Comparison of ENCODE assay signal across 9 mouse cellular contexts in the genomic region with DNA sequence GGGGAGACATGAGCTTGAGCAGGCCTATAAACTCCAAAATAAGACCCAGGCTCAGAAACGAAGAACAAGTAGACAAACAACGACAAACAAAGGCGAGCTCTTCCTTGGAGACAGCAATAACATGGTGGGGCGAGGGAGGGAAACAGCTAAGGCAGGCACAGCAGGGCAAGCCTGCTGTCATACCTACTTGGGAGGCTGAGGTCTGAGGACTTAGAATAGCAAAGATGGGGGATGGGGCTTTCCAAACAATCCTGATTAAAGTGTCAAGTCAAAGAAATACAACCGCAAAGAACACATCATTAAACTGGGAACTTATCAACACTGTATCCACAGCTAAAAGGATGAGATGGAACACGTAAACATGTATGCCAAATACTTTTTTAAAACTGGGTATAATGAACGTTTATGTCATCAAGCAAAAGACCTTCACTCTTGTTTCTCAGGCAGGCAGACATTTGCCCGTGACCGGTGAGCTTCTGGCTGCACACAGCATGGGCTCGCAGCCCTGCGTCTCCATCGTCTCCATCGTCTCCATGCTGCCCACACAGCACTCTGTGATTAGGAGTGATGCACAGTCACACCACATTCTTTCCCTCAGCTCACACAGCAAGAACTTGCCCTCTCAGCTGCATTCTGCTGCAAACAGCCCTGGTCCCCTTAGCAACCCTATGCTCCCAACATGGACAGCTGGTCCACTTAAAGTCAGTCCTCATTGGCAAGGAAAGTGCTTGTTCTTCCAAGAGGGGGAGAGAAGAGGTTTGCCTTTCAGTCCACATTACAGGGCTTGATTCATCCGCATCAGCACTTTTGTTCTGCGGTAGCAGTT. TPM values are rescaled to one million over a fixed set of nuclear protein-coding genes. Genes with fewer than 3 reads are reported as not detected.
DNase-seq lines count a peak whose midpoint lies in the region; ATAC-seq lines count a peak whose summit lies in the region.
"Had no signal": no experiment of that assay in that cellular context is flagged by ENCODE, and none has a peak within 500 bp of the region (broad histone marks: within the 10 kb centered on the region; RNA-seq: fewer than 3 reads in every experiment).

No protein-coding gene starts in this region.

- no peak overlapping the region for H3K4me2 ChIP-seq in embryonic facial prominence, embryonic 14.5 days (ENCODE audit: low read depth, low read length)
- H3K4me2 ChIP-seq in heart, embryonic 13.5 days: peak overlapping the region; percentile 38

- H3K36me3 ChIP-seq in embryonic facial prominence, embryonic 14.5 days (ENCODE audit: control insufficient read depth, insufficient read depth, low read length): peaks cover 6% of the 10 kb centered on the region; the same call in 1 of the 2 replicates
- peaks cover 43% of the 10 kb centered on the region for H3K36me3 ChIP-seq in heart, embryonic 13.5 days

- no peak overlapping the region for H3K27ac ChIP-seq in embryonic facial prominence, embryonic 14.5 days (replicated peaks; ENCODE audit: low read depth, low read length)
- H3K27ac ChIP-seq in heart, embryonic 13.5 days (replicated peaks): peak overlapping the region; percentile 70
- H3K27ac ChIP-seq: liver, embryonic 14.5 days had no signal

- H3K9ac ChIP-seq in embryonic facial prominence, embryonic 14.5 days (ENCODE audit: low read depth, low read length): no peak overlapping the region
- H3K9ac ChIP-seq in heart, embryonic 13.5 days: peak overlapping the region; percentile 50
- H3K9ac ChIP-seq: liver, embryonic 14.5 days had no signal

- 69% methylated on average over 15 of the region's 15 CpGs for WGBS in embryonic facial prominence, embryonic 14.5 days
- 32% methylated on average over 15 of the region's 15 CpGs for WGBS in heart, embryonic 13.5 days

- H3K4me3 ChIP-seq in embryonic facial prominence, embryonic 14.5 days (ENCODE audit: low read depth, low read length): no peak overlapping the region
- H3K4me3 ChIP-seq in heart, embryonic 13.5 days: no peak overlapping the region

- DNase-seq in kidney, adult 11 months: peak; percentile 34
- DNase-seq in kidney, adult 18-20 months: no peak
- peak; percentile 72 for DNase-seq in embryonic facial prominence, embryonic 14.5 days (ENCODE audit: low spot score)
- DNase-seq in kidney, postnatal 36 days: peak; percentile 11 to 30
- DNase-seq in lung, postnatal 4 days: peak; percentile 64 to 84
- DNase-seq in B cell, adult 2 months: no peak

- no peaks in the 10 kb centered on the region for H3K27me3 ChIP-seq in embryonic facial prominence, embryonic 14.5 days (replicated peaks; ENCODE audit: control insufficient read depth, insufficient read depth, low read length)
- H3K27me3 ChIP-seq in heart, embryonic 13.5 days (replicated peaks): no peaks in the 10 kb centered on the region

- no peaks in the 10 kb centered on the region for H3K9me3 ChIP-seq in embryonic facial prominence, embryonic 14.5 days (ENCODE audit: control insufficient read depth, low read length)
- no peaks in the 10 kb centered on the region for H3K9me3 ChIP-seq in heart, embryonic 13.5 days

- ATAC-seq in embryonic facial prominence, embryonic 14.5 days (ENCODE audit: low read depth): peak; percentile 82; the same call in 1 of the 2 replicates
- ATAC-seq in heart, embryonic 13.5 days (ENCODE audit: extremely low read depth, insufficient number of reproducible peaks, low FRiP score, low TSS enrichment): no peak
- no peak for ATAC-seq in granulocyte monocyte progenitor cell, adult 5-6 weeks (replicated peaks; ENCODE audit: poor library complexity, severe bottlenecking)

- no peaks in the 10 kb centered on the region for H3K4me1 ChIP-seq in embryonic facial prominence, embryonic 14.5 days (ENCODE audit: control insufficient read depth, insufficient read depth, low read length)
- peaks cover 31% of the 10 kb centered on the region for H3K4me1 ChIP-seq in heart, embryonic 13.5 days

RNA-seq across cellular contexts. Expression of a gene that starts 31.1 kb away (rescaled TPM):
- polyA plus RNA-seq in embryonic facial prominence, embryonic 14.5 days (2014; fragmentation: Nextera tagmentation; extraction: Ambion mirVana): 266 and 276 TPM in 2 replicates
- polyA plus RNA-seq in heart, embryonic 13.5 days (2015; fragmentation: Nextera tagmentation; extraction: Ambion mirVana): 171 and 188 TPM in 2 replicates
- 387 and 450 TPM in 2 replicates for total RNA-seq in granulocyte monocyte progenitor cell, adult 5-6 weeks (2014; fragmentation: Nextera tagmentation)
- total RNA-seq in granulocyte monocyte progenitor cell, adult 5-6 weeks (2017): 517 and 619 TPM in 2 replicates

RNA-seq across cellular contexts. Expression of a gene that starts 49.6 kb away (rescaled TPM):
- polyA plus RNA-seq in embryonic facial prominence, embryonic 14.5 days (2014; fragmentation: Nextera tagmentation; extraction: Ambion mirVana): not detected in 2 replicates
- polyA plus RNA-seq in heart, embryonic 13.5 days (2015; fragmentation: Nextera tagmentation; extraction: Ambion mirVana): 56.8 and 65.1 TPM in 2 replicates
- total RNA-seq in granulocyte monocyte progenitor cell, adult 5-6 weeks (2014; fragmentation: Nextera tagmentation): not detected in 2 replicates
- not detected in 2 replicates for total RNA-seq in granulocyte monocyte progenitor cell, adult 5-6 weeks (2017)
- polyA plus RNA-seq: liver, embryonic 14.5 days had no signal

RNA-seq across cellular contexts. Expression of a gene that starts 53.6 kb away (rescaled TPM):
- polyA plus RNA-seq in embryonic facial prominence, embryonic 14.5 days (2014; fragmentation: Nextera tagmentation; extraction: Ambion mirVana): 22.6 and 27.6 TPM in 2 replicates
- 14.7 and 16.2 TPM in 2 replicates for polyA plus RNA-seq in heart, embryonic 13.5 days (2015; fragmentation: Nextera tagmentation; extraction: Ambion mirVana)
- 32.6 and 36.4 TPM in 2 replicates for total RNA-seq in granulocyte monocyte progenitor cell, adult 5-6 weeks (2014; fragmentation: Nextera tagmentation)
- total RNA-seq in granulocyte monocyte progenitor cell, adult 5-6 weeks (2017): 12.1 and 12.9 TPM in 2 replicates

Comparison
In these comparisons a context has a peak if more than half of its experiments do, and no peak if none do; other contexts are left out.
1. DNase-seq: peak in kidney, adult 11 months (single experiment), embryonic facial prominence, embryonic 14.5 days (single experiment), kidney, postnatal 36 days (2 of 2) and lung, postnatal 4 days (2 of 2); none in kidney, adult 18-20 months (single experiment) and B cell, adult 2 months (0 of 2).
2. RNA of a gene that starts 49.6 kb away (polyA plus RNA-seq): 56.8 to 65.1 TPM in heart, embryonic 13.5 days; not detected in embryonic facial prominence, embryonic 14.5 days; every median in the first group is over 10 times any median in the second.